Mouse (Mus musculus): ENCODE measurements around the gene Pld4.

DNA sequence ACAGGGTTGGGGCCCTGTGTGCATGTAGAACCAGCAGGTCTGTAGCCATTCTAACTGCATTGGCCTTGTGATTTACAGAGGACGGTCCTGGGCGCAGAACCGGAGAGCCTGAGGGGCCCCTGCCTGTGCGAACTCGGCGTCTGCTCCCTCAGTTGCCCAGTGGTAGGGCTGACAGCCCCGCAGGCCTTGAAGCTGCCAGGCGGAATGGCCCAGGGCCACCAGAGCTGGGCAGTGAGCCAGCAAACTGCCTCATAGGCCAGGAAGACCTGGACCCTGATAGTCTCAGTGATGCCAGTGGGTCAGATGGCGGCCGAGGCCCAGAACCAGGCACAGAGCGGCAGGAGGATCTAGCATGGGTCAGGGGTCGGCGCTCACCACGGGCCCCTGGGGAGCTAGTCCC lies 22.7 kb upstream of the Pld4 start:
- TF ChIP-seq POLR2A (IDR thresholded peaks at IDR 0.05; ENCODE audit: borderline replicate concordance, insufficient read depth, low read length): no peak
- no peak for TF ChIP-seq CTCF (IDR thresholded peaks at IDR 0.05; ENCODE audit: borderline replicate concordance, insufficient read depth, low read depth, low read length)
